Mouse (Mus musculus) retina, embryonic 14.5 days (tissue): ENCODE measurements around the gene Rai14.

ENCODE experiments used
- DNase-seq: peaks from one replicate; pipeline ENCODE4 v3.0.0-alpha.2; 2015; ENCODE audit warnings: low spot score

Gene Rai14

DNA sequence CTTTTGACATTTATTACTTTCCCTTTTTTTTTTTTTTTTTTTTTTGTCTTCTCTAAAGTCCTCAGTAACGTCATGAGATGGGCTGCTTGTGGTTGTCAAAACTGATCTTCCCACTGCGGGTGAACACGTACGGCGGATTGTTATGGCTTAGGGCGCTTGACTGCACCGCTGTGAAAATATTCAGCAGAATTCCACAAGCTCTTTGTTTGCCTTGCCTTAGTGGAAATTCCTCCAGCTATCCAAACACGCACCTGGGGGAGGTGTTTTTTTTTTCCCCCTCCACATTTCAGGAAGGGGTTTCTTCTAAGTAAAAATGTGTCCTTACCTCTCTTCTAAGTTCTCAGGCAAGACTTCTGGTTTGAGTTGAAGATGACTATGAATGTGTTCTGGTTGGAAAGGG is 6.2 kb upstream of the Rai14 start:
- no peak for DNase-seq

DNA sequence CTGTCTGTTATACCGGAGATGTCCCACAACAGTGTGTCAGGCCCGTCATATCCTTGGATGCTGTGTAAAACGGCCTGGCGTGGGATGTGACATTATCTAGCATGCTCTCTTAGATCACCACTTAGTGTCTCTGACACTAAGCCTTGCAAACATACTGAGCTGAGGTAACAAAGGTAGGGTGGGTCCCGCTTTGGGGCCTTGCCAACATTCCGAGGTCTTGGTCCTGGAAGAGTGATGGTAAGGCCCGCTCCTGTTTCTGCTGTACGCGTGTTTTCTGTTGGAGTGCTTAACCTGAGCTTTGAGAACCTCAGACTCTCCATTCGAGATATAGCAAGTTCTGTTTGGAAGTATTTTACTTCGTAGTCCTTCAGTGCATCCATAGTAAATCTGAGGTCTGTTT is 5.8 kb upstream of the Rai14 start:
- no peak for DNase-seq

DNA sequence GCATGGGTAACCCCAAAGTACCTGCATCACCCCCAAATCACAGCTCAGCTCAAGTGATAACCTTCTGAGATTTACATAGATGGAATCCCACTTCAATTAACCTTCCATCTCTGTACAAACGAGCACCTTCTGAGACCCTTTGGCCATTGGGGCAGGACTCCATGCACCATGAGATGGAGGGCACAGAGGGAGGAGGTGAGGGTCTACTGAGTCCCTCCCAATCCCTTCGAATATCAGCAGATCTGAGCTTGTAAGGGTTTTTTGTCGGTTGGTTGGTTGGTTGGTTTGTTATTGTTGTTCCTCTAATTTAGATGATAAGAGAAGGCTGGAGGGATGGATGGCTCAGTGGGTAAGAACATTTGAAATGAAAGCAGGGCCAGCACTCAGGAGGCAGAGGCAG is 5.1 kb upstream of the Rai14 start:
- no peak for DNase-seq

DNA sequence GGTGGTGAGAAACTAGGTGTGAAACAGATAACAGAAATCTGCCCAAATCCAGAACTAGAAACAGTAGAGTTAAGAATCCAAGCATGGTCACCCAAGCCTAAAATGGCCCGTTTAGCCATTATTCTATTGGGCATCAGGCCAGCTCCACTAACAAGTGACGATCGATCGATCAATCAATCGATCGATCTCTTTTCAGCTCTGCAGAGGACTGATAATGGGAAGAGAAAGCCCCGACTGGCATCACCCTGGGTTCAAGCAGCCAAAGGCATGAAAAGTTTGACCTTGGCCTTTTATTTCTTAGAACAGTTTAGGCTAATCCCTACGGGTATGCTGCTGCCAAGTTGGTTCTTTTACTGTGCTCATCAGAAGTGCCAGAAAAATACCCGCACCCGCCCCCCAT is 4.3 kb upstream of the Rai14 start:
- no peak for DNase-seq

DNA sequence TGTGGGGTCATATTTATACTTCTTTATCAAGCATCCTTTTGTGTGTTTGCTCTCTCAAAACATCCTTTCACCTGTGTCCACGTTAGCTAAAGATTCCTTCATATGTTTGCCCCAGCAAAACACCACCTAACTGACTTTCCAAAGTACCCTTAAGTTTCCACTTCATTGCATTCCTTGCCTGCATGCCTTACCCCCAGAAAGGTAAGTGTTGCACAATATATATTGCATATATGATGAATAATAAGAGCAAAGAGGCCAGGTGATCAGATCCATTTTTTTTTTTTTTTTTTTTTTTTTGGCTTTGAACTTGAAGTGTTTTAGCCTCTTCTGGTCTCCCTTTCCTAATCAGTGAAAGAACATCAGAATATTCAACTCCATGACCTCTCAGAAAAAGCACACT is 2.9 kb upstream of the Rai14 start:
- no peak for DNase-seq

DNA sequence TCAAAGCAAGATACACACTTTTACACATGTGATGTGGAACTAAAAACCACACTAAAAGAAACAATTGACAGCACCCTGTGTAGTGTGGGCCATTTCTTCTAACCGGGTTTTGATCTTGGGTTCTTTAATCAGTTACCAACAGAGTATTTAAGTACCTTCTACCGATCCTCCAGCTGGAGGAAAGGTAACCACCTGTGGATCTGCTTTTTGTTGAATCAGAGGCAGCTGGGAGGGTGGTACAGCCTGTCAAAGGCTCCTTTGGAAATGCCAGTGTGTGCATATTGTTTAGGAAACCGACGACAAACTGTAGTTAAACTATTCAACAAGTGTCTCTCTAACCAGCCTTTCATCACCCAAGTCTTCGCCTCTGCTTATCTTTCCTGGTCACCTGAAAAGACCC is 1.5 kb upstream of the Rai14 start:
- no peak for DNase-seq

DNA sequence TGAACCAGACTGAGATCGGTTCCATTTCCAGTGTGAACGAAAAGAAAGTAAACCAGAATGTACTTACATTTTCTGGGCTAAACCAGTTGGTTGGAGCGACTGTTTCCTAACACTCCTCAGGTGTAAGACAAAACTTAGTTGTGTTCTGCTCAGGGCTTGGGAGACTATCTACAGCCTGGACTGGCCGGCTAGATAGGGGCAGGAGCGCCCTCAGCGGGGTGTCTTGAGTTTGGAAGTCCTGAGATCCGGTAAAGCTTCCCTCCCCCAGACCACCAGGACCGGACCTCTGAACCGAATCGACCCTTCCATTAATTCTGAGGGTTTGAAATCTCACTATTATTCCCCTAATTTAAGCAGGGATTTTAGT is 698 bp upstream of the Rai14 start:
- peak; percentile 51 for DNase-seq

DNA sequence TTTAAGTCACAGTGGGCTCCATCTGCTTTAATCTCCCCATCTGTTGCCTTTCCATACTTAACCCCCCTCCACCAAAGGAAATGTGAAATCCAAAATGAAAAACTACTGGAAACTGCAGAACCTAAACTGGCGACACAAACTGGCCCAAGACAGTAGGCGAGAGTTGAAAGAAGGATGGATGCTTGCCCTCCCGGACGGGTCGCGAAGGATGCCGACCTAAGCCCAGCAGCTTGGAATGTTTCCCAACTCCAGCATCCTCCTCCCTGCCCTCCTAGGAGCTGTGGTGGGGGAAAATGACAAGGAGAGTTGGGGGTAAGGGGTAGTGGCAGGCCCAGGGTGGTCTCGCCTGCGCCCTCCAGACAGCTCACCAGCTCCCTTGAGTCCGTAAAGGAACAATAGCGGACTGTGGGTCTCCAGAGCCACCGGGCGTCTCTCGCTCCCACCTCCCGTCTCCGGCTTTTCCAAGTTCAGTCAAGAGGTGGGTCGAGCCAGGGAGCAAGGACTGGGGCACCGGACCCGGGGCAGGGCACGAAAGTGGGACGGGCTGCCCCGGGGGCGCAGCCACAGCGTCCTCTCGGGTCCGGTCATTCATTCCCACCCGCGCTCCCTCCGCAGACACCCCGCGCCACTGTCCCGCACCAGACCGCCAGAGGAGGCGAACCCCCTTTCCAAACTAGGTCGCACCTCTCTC is 653 bp downstream of the Rai14 start:
- peak; percentile 51 for DNase-seq

DNA sequence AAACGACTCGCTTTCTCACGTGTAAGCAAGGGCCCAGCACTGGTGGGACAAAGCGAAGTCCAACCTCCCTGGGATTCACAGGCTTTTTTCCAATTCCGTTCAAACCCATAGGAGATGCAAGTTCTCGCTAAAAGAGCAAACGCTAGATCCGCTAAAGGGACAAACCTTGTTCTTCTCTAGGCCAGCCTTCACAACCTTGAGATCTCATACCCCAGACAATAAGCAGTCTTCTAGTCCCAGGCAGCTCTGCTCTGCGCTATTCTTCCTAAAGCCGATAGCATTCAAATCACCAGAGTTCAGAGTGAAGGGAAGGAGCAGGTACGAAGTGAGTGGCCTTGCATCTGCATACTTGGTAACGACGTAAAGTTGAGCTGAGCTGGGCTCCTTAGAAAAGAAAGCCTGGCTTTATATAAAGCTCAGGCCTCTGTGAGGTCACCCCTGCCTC is 1.2 kb downstream of the Rai14 start:
- no peak for DNase-seq

DNA sequence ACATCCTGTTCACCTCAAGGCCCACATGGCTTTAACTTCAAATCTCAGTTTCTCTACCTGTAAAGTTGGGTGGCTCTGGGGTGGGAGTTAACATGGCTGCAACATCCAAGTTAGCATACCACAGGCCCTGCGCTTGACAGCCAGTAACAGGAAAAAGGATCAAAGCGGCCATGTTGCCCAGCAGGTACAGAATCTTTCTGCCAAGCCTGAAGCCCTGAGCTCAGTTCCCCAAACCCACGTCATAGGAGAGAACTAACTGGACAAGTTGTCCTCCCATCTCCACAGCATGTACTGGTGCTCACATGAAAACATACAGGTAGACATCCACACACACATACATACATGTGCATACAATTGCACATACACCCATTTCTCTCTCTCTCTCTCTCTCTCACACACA is 2.1 kb downstream of the Rai14 start:
- DNase-seq, result no peak

DNA sequence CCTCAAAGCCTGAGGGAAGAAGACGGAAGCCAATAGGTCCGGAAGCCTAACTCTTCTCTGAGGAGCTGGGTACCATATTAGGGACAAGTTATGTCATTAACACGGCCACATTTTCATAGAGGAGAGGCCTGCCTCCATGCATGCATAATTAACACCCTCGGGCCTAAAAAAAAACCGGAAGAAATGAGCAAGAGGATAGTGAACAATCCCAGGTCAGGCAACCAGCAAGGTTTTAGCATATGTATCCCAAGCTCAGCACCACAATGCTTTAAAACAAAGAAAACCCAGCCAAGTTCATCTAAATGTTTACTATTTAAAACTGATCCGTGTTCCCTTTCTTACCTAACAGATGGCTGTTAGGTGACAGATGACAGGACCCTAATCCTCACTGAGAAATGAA is 3.2 kb downstream of the Rai14 start:
- no peak for DNase-seq

DNA sequence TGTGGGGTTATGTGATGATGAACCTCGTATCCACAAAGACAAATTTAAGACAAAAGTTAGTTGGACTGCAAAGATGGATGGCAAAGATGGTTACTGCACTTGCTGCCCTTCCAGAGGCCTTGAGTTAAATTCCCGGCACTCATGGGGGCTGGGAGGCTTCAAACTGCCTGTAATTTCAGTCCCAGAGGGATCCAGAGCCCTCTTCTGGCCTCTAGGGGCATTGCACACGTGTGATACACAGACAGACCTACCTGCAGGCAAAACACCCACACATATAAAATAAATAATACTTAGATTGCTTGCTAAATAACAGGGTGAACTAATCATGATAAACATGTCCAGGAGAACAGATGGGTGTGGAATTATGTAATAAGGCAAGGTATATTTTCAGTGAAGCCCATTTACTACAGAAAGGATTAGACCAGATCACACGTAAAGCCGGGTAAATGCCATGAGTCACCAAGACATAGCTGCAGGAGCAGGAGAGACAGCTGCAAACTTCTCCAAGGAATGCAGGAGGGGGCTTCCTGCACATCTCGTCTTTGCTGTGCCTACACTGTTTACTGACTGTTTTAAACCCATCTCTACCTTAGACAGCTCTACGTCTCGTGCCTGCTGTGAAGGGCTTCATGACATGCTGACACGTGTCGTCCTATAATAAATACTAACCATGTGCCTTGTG is 5.7 kb downstream of the Rai14 start:
- no peak for DNase-seq

DNA sequence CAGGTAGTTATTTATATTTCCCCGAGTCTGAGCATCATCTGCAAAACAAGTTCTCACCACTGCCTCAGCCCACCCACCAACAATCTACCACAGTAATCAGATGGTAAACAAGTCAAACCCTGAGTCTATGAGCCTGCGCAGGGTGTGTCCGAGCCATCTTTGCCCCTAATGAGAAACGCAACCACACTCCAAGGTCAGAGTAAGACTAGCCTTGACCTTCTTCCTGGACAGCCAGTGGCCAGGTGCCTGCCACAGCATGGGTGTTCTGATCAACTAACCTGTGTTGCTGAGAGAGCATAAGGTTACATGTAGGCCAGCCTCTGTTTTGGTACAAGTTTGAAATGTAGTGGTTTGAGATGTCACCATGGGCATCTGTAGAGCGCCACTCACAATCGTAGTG is 7.3 kb downstream of the Rai14 start:
- no peak for DNase-seq

DNA sequence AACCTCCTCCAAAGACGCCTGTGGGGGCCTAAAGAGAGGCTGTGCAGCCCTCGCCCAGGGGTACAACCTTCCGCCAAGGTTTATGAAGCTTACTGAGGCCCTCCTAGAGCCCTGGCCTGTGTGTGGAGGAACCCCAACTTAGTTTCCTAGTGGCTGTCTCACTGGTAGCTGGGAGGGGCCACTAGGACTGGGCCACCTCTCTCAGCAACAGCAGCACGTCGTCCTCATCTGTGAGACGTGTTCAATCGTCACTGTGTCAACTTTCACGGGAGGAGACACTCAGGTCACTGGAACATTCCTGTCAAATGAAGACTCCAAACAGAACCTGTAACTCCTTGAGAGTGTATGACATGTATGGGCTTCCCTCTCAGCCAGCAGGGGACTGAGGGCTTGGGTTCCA is 8.0 kb downstream of the Rai14 start:
- DNase-seq, result no peak

DNA sequence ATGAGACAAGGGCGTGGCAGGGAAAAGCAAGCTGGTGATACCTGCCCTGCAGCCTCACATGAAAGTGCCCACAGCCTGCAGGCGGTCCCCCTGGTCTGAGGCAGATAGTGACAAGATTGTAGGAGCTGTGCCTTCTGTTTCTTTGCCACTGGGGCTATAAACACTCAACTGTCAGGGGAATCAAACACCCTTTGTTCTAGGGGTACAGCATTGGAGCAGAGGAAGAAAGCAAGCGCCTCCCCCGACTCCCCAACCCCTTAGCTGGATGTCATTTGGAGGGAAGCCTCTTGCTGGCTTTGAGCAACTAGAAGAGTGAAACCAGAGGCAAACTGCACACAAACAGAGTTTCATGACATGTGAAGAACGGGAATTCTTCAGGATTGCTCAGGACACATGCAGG is 8.7 kb downstream of the Rai14 start:
- DNase-seq, result no peak

DNA sequence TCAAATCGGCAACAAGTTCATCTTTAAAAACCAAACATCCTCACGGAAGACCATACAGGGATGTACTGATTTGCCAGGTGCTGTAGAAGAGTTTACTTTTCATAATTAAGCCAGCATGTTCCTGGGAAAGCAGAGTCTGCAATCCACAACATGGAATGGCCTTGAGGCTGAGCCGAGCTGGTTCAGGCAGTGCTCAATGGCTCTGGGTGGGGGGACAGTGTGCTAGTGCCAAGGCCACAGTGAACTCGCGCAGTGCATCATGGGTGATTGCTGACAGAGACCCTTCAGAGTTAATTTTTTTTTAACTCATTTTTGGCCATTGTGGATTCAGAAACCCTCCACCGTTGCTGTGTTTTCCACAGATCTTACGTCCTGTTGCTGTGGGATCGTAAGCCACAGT is 10.1 kb downstream of the Rai14 start:
- DNase-seq, result no peak

DNA sequence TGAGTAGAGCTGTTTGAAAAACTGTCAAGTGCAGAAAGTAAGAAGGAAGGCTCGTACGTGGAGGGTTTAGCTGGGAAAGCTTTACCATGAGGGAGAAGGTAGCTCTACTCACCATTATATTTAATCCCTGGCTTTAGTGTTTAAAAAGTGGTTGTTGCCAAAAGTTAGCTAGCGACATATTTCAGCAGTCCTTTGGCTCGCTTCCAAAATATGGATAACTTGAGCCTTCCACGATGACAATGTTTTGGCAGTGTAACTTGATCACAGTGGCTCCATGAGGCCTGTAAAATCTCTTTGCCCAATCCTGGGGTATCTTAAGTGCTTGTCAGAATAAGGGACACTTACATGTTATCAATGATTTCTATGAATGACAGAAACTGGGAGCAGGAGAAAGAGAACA is 12.9 kb downstream of the Rai14 start:
- no peak for DNase-seq

DNA sequence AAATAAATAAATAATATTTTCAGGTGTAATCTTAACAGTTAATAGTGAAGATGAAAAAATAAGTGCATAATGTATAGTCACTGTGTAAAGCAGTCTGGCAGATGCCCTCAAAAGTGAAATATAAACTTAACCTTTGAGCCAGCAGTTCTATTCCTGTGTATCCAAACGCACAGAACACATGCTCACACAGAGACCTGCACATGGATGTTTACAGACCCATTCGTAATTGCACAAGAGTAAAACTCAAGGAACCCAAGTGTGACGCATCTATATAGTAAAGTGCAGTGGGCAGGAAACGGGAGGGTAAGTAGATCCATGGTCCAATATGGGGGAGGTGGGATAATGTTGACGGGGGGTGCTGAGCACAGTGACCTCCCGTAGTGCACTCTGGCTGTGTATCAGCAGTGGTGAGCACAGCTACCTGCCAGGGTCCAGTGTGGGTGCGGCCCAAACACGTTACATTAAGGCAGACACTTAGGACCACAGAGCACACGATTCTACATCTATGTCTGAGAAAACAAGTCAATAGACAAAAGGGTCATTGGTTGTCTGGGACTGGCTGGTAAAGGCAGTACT is 13.4 kb downstream of the Rai14 start:
- no peak for DNase-seq

DNA sequence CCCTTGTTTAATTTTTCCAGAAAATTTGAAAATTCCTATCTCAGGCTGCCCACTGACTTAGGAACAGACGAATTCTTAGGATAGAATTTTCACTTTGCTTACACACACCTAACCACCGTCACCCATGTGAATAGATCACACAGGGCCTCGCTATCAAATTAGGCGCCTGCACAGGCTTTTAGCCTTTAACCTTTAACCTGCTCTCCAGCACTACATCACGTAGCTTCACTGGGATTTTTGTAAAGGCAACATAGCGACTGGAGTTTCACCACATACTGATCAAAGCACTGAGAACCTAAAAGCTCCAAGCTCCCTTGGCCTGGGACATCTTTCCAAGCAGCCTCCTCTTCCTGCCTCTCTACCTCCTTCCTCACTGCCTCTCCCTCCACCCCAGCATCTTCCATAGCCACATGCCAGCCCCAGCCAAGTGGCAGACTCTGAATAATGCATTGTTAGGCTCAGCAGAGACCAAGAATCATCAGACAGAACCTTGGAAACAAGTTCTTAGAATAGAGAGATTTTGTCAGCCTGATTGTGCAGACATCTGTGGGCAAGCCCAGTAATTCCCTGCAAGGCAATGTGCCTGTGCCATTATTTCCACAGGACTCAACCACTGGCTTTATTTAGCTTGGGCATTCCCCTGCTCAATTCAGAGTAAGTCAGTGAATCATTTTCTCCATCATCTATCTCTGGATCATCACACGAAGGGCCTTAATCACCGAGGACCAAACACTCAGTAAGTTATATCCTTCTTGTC is 17.8 kb downstream of the Rai14 start:
- no peak for DNase-seq

DNA sequence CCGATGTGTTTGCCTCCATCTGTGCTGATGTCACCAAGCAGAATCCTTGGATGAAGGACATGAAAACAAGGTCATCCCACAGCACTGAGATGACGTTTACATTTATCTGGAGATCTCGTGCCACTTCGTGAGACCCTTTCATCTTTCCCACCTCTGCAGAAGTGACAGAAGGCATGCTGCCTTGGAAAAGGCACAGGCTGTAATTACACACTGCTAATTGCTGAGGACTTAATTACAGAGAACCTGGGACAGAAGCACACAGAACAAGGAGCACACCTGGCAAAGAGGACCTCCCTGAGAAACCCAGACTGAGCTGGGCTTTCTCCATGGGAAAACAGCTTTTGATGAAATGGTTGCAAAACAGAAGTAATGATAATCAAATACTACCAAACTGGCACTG is 21.8 kb downstream of the Rai14 start:
- no peak for DNase-seq

DNA sequence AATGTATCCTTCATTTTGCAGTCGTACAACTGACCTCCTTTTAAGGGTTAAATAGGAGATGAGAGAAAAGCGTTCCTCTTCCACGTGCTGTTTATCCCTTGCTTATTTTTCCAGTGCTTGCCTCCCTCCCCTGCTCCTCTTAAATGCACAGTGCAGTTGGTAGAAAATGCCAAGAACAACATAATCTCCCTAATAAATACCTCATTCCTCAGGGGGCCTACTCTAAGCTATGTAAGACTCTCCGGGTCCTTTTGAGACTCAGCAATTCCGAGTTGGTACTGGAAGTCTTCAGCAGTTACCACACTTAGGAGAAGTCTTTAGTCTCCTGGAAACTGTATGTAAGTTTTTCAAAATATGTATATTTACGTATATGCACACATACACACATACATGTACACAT is 22.9 kb downstream of the Rai14 start:
- DNase-seq, result no peak

DNA sequence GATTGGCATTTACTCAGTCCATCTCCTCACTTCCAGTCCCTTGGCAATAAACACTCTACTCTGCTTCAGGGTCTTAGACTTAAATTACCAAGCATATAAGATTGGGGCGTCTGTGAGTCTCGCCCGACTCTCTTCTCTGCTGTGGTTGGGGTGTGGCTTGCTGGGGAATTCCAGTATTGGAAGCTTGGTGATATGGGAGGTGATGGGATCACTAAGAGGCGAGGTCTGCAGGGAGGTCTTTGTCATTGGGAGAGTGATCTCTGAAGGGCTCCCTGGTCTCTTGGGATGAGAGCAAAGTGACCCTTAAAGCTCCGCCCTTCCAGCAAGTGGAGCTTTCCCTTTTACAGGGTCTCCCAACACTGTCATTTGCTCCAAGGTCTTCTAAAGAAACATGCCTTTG is 23.5 kb downstream of the Rai14 start:
- DNase-seq, result no peak

DNA sequence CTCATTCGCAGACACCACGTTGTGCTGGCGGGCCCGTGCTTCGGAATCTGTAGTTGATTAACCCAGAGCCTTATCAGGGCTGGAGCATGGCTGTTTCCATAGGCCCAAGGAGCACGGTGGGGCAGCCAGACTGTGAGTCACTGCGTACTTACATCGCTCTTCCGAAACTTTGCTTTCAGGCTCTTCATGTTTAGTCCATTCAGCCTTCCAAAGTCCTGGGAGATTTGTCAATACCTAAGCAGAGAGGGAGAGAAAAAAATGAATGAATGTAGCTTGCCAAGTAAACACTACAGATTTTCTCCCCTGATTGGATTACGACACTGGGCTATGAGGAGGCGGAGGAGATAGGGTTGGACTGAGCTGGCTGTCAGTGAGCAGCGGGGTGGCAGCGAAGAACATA is 24.2 kb downstream of the Rai14 start:
- DNase-seq, result no peak
